Mouse (Mus musculus) heart, postnatal 0 days (tissue): Measurements from ENCODE around the gene Nr2c1. TPM values are rescaled to one million over a fixed set of nuclear protein-coding genes. Genes with fewer than 3 reads are reported as not detected.

Experiments
- ATAC-seq: fragments of 200-750 bp; cut with Nextera tagmentation; 2 replicates; pipeline ENCODE4 v1.8.0; 2017; ENCODE audit warnings: low read depth, moderate number of reproducible peaks, moderate library complexity; ENCODE audit not compliant: insufficient read depth
- DNase-seq: peaks from one replicate; pipeline ENCODE4 v3.0.0-alpha.2; 2016; ENCODE audit warnings: low spot score
- H3K27ac ChIP-seq: fragments of 300-500 bp; sonication (generic); 2 replicates; pipeline ENCODE4 v1.5.1; 2014; ENCODE audit warnings: low read depth, mild to moderate bottlenecking
- H3K27me3 ChIP-seq: fragments of 300-500 bp; sonication (generic); 2 replicates; pipeline ENCODE4 v1.6.1; 2014; ENCODE audit warnings: low read length, mixed read lengths; ENCODE audit not compliant: control insufficient read depth, insufficient read depth
- H3K36me3 ChIP-seq: fragments of 300-500 bp; sonication (generic); replicated peaks from 2 replicates; pipeline ENCODE4 v1.6.1; 2014; ENCODE audit warnings: low read length, mixed read lengths; ENCODE audit not compliant: control insufficient read depth, insufficient read depth
- H3K4me1 ChIP-seq: fragments of 300-500 bp; sonication (generic); 2 replicates; pipeline ENCODE4 v1.6.1; 2014; ENCODE audit warnings: antibody characterized with exemption; ENCODE audit not compliant: control insufficient read depth, insufficient read depth
- H3K4me2 ChIP-seq: fragments of 300-500 bp; sonication (generic); 2 replicates; pipeline ENCODE4 v1.6.1; 2014; ENCODE audit warnings: low read depth, mild to moderate bottlenecking, low read length, moderate library complexity
- H3K4me3 ChIP-seq: fragments of 300-500 bp; sonication (generic); 2 replicates; pipeline ENCODE4 v1.5.1; 2014; ENCODE audit warnings: low read depth, low read length
- H3K9ac ChIP-seq: fragments of 300-500 bp; sonication (generic); replicated peaks from 2 replicates; pipeline ENCODE4 v1.6.1; 2014; ENCODE audit warnings: low read depth, low read length, mixed read lengths
- H3K9me3 ChIP-seq: fragments of 300-500 bp; sonication (generic); replicated peaks from 2 replicates; pipeline ENCODE4 v1.6.1; 2016; ENCODE audit warnings: low read length; ENCODE audit not compliant: control insufficient read depth
- CTCF ChIP-seq: IDR thresholded peaks from 2 replicates; pipeline ENCODE4 v1.5.1; 2016; ENCODE audit warnings: antibody characterized with exemption, control low read depth, low read depth
- EP300 ChIP-seq: IDR thresholded peaks from 2 replicates; pipeline ENCODE4 v1.6.1; 2016; ENCODE audit warnings: antibody characterized with exemption, low read depth
- WGBS: fragments of 180-500 bp; shearing (Covaris S2); extraction: QIAGEN DNeasy Blood & Tissue Kit; methylation state at CpG from one replicate; pipeline ENCODE4 v1.1.7; 2014; 5-methylcytosine and 5-hydroxymethylcytosine counted together
- polyA plus RNA-seq: library from polyadenylated mRNA; unstranded; fragments of >200 nt; fragmentation: Nextera tagmentation; extraction: Ambion mirVana; gene quantifications from 2 replicates; pipeline ENCODE4 v1.2.1, GENCODE M21; 2015
- total RNA-seq: library from RNA; depleted of rRNA; stranded (reverse); fragments of >200 nt; gene quantifications from 2 replicates; pipeline ENCODE4 v1.2.3, GENCODE M21; 2014; ENCODE audit warnings: low replicate concordance

Gene Nr2c1
- total and polyA plus RNA-seq, 2 experiments from 2014 or later, result 4.8 to 5.2 TPM

- peaks cover 72% of the 10 kb centered on the region for H3K36me3 ChIP-seq
- no peaks in the 10 kb centered on the region for H3K27me3 ChIP-seq
- no peak overlapping the region for H3K9ac ChIP-seq
- H3K4me1 ChIP-seq, result no peaks in the 10 kb centered on the region
- TF ChIP-seq CTCF (no peak), EP300 (no peak)
- ATAC-seq (no peak), DNase-seq (no peak)
- no peak overlapping the region for H3K27ac ChIP-seq
- H3K9me3 ChIP-seq, result no peaks in the 10 kb centered on the region
- 87% methylated on average over 16 of the region's 16 CpGs for WGBS
- H3K4me2 ChIP-seq, result no peak overlapping the region
- no peak overlapping the region for H3K4me3 ChIP-seq
Measured at GRCm38 (mm10) chr10:94165426-94165825, 17.6 kb downstream of the Nr2c1 start.

DNA sequence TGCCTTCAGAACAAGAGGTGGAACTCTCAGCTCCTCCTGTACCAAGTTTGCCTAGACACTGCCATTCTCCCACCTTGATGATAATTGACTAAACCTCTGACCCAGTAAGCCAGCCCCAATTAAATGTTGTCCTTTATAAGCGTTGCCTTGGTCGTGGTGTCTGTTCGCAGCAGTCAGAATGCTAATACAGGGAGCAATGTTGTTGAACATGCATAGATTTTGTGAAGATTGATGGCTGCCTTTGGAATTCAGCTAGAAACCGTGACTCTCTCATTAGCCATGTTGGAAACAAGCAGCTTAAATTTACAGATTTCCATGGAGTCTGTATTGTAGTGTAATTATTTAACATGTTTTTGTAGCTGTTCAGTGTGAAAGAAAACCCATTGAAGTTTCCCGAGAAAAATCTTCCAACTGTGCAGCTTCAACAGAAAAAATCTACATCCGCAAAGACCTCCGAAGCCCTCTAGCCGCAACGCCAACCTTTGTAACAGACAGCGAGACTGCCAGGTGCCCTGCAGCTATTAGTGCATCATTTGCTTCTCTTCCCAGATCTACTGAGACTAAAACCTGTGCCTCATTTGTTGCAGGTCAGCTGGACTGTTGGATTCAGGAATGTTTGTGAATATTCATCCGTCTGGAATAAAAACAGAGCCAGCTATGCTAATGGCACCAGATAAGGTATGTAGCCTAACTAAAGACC is 19.4 kb downstream of the Nr2c1 start:
- Histone ChIP-seq H3K4me3 (no peak overlapping the region), H3K4me1 (no peaks in the 10 kb centered on the region), H3K27me3 (no peaks in the 10 kb centered on the region), H3K36me3 (peaks cover 84% of the 10 kb centered on the region), H3K9ac (no peak overlapping the region), H3K4me2 (no peak overlapping the region), H3K9me3 (no peaks in the 10 kb centered on the region), H3K27ac (no peak overlapping the region)
- 89% methylated on average over 11 of the region's 11 CpGs for WGBS
- TF ChIP-seq EP300 (no peak), CTCF (no peak)
- DNase-seq, result peak; percentile 11
- ATAC-seq, result no peak

GRCm38 (mm10) chr10:94171440-94172130 is 23.8 kb downstream of the Nr2c1 start:
- peaks cover 92% of the 10 kb centered on the region for H3K36me3 ChIP-seq
- ATAC-seq, result no peak
- peak; percentile 16 for DNase-seq

GRCm38 (mm10) chr10:94172137-94172536 is 24.3 kb downstream of the Nr2c1 start:
- Histone ChIP-seq H3K4me3 (no peak overlapping the region), H3K27me3 (no peaks in the 10 kb centered on the region), H3K9me3 (no peaks in the 10 kb centered on the region), H3K36me3 (peaks cover 86% of the 10 kb centered on the region), H3K9ac (no peak overlapping the region), H3K4me2 (no peak overlapping the region), H3K27ac (no peak overlapping the region), H3K4me1 (no peaks in the 10 kb centered on the region)
- WGBS, result 70% methylated on average over 11 of the region's 11 CpGs
- ATAC-seq (no peak), DNase-seq (no peak)
- no peak for TF ChIP-seq CTCF
- TF ChIP-seq EP300, result no peak

More at GRCm38 (mm10) chr10:94171440-94172130, 23.8 kb downstream of the Nr2c1 start:
- H3K27ac ChIP-seq, result no peak overlapping the region
- H3K9ac ChIP-seq, result no peak overlapping the region
- no peaks in the 10 kb centered on the region for H3K4me1 ChIP-seq
- H3K4me3 ChIP-seq, result no peak overlapping the region
- H3K4me2 ChIP-seq, result no peak overlapping the region
- no peaks in the 10 kb centered on the region for H3K9me3 ChIP-seq
- TF ChIP-seq EP300 (no peak), CTCF (no peak)
- H3K27me3 ChIP-seq, result no peaks in the 10 kb centered on the region
- WGBS, result 45% methylated on average over 12 of the region's 12 CpGs

GRCm38 (mm10) chr10:94172706-94173105 is 24.9 kb downstream of the Nr2c1 start:
- TF ChIP-seq EP300 (no peak), CTCF (no peak)
- Histone ChIP-seq H3K4me2 (no peak overlapping the region), H3K27ac (no peak overlapping the region), H3K27me3 (no peaks in the 10 kb centered on the region), H3K9me3 (no peaks in the 10 kb centered on the region), H3K9ac (no peak overlapping the region), H3K4me1 (no peaks in the 10 kb centered on the region), H3K36me3 (peaks cover 81% of the 10 kb centered on the region), H3K4me3 (no peak overlapping the region)
- WGBS, result 75% methylated on average over 6 of the region's 6 CpGs
- DNase-seq (no peak), ATAC-seq (no peak)
